17 mouse cellular contexts compared by ENCODE assay signal in genomic region chr11:118298810-118299209, GRCm38 (mm10). TPM values are rescaled to one million over a fixed set of nuclear protein-coding genes. Genes with fewer than 3 reads are reported as not detected.
A peak's percentile ranks its signal among the peaks of the same experiment; 100 is the strongest.
DNase-seq lines count a peak whose midpoint lies in the region; ATAC-seq and TF ChIP-seq lines count a peak whose summit lies in the region.
"Had no signal": no experiment of that assay in that cellular context is flagged by ENCODE, and none has a peak within 500 bp of the region (broad histone marks: within the 10 kb centered on the region; RNA-seq: fewer than 3 reads in every experiment).

No protein-coding gene starts in this region.

- H3K27ac ChIP-seq in lung, postnatal 0 days (ENCODE audit: low read length): no peak overlapping the region
- no peak overlapping the region for H3K27ac ChIP-seq in liver, embryonic 13.5 days
- H3K27ac ChIP-seq in stomach, embryonic 16.5 days (ENCODE audit: low read length): no peak overlapping the region
- no peak overlapping the region for H3K27ac ChIP-seq in kidney, embryonic 16.5 days (ENCODE audit: low read length)
- no peak overlapping the region for H3K27ac ChIP-seq in hindbrain, embryonic 16.5 days (ENCODE audit: low read depth, low read length)
- H3K27ac ChIP-seq: hindbrain, embryonic 14.5 days; layer of hippocampus, adult 2 months; left cerebral cortex, adult 2 months; limb, embryonic 13.5 days had no signal

- no peak overlapping the region for H3K9ac ChIP-seq in lung, postnatal 0 days (replicated peaks; ENCODE audit: low read depth)
- H3K9ac ChIP-seq in liver, embryonic 13.5 days: no peak overlapping the region
- no peak overlapping the region for H3K9ac ChIP-seq in stomach, embryonic 16.5 days (ENCODE audit: low read length)
- H3K9ac ChIP-seq in kidney, embryonic 16.5 days (replicated peaks; ENCODE audit: low read length): no peak overlapping the region
- no peak overlapping the region for H3K9ac ChIP-seq in hindbrain, embryonic 16.5 days (ENCODE audit: low read depth, low read length)
- H3K9ac ChIP-seq: hindbrain, embryonic 14.5 days; limb, embryonic 13.5 days had no signal

- H3K36me3 ChIP-seq in lung, postnatal 0 days (ENCODE audit: insufficient read depth, low read length): peaks cover 11% of the 10 kb centered on the region; the same call in 1 of the 2 replicates
- no peaks in the 10 kb centered on the region for H3K36me3 ChIP-seq in liver, embryonic 13.5 days
- H3K36me3 ChIP-seq in stomach, embryonic 16.5 days (ENCODE audit: control insufficient read depth, insufficient read depth, low read length): no peaks in the 10 kb centered on the region
- peaks cover 14% of the 10 kb centered on the region; the same call in 1 of the 2 replicates for H3K36me3 ChIP-seq in kidney, embryonic 16.5 days (ENCODE audit: insufficient read depth, low read length)
- peaks cover 7% of the 10 kb centered on the region for H3K36me3 ChIP-seq in hindbrain, embryonic 16.5 days (ENCODE audit: control insufficient read depth, insufficient read depth, low read length)

- no peaks in the 10 kb centered on the region for H3K4me1 ChIP-seq in lung, postnatal 0 days (ENCODE audit: insufficient read depth, low read depth, low read length)
- H3K4me1 ChIP-seq in liver, embryonic 13.5 days (replicated peaks): peaks cover 5% of the 10 kb centered on the region; the same call in 1 of the 2 replicates
- H3K4me1 ChIP-seq in stomach, embryonic 16.5 days (ENCODE audit: control insufficient read depth, insufficient read depth, low read length): no peaks in the 10 kb centered on the region
- H3K4me1 ChIP-seq in kidney, embryonic 16.5 days (ENCODE audit: insufficient read depth, low read length): no peaks in the 10 kb centered on the region
- no peaks in the 10 kb centered on the region for H3K4me1 ChIP-seq in hindbrain, embryonic 16.5 days (ENCODE audit: control insufficient read depth, insufficient read depth, low read depth, low read length)
- H3K4me1 ChIP-seq: limb, embryonic 13.5 days had no signal

- no peak overlapping the region for H3K4me2 ChIP-seq in lung, postnatal 0 days (replicated peaks; ENCODE audit: low read depth, low read length)
- no peak overlapping the region for H3K4me2 ChIP-seq in liver, embryonic 13.5 days
- H3K4me2 ChIP-seq in stomach, embryonic 16.5 days (ENCODE audit: low read depth, low read length): no peak overlapping the region
- H3K4me2 ChIP-seq in kidney, embryonic 16.5 days (replicated peaks; ENCODE audit: low read depth, low read length): no peak overlapping the region
- H3K4me2 ChIP-seq in hindbrain, embryonic 16.5 days (ENCODE audit: low read length): no peak overlapping the region
- H3K4me2 ChIP-seq: hindbrain, embryonic 14.5 days; limb, embryonic 13.5 days had no signal

- no peak for TF ChIP-seq EP300 in lung, postnatal 0 days (IDR thresholded peaks at IDR 0.05)

- peak; percentile 54 for DNase-seq in lung, postnatal 0 days (ENCODE audit: low spot score)
- DNase-seq in lung, adult 18-20 months: no peak
- DNase-seq in ZHBTc4 (ENCODE audit: low read depth, low spot score): peak; percentile 86
- DNase-seq in liver, embryonic 13.5 days: peak; percentile 34
- DNase-seq: adrenal gland, adult 8-10 months; cerebellum, adult 18-20 months; heart, postnatal 10 days; kidney, adult 2 months; thymus, postnatal 14 days had no signal

- no peaks in the 10 kb centered on the region for H3K9me3 ChIP-seq in lung, postnatal 0 days (ENCODE audit: low read length)
- no peaks in the 10 kb centered on the region for H3K9me3 ChIP-seq in liver, embryonic 13.5 days (replicated peaks)
- H3K9me3 ChIP-seq in stomach, embryonic 16.5 days (replicated peaks; ENCODE audit: control insufficient read depth, low read length): no peaks in the 10 kb centered on the region
- no peaks in the 10 kb centered on the region for H3K9me3 ChIP-seq in kidney, embryonic 16.5 days (ENCODE audit: low read length)
- H3K9me3 ChIP-seq in hindbrain, embryonic 16.5 days (ENCODE audit: control insufficient read depth, low read length): no peaks in the 10 kb centered on the region
- H3K9me3 ChIP-seq: limb, embryonic 13.5 days had no signal

- 62% methylated on average over 2 of the region's 2 CpGs for WGBS in lung, postnatal 0 days
- 56% methylated on average over 2 of the region's 2 CpGs for WGBS in liver, embryonic 13.5 days (ENCODE audit: insufficient replicate concordance)
- 74% methylated on average over 2 of the region's 2 CpGs for WGBS in stomach, embryonic 16.5 days
- WGBS in kidney, embryonic 16.5 days: 79% methylated on average over 2 of the region's 2 CpGs
- 82% methylated on average over 2 of the region's 2 CpGs for WGBS in hindbrain, embryonic 16.5 days

- no peak overlapping the region for H3K4me3 ChIP-seq in lung, postnatal 0 days (ENCODE audit: low read depth, low read length)
- H3K4me3 ChIP-seq in liver, embryonic 13.5 days (replicated peaks): no peak overlapping the region
- no peak overlapping the region for H3K4me3 ChIP-seq in stomach, embryonic 16.5 days (replicated peaks; ENCODE audit: low read length)
- no peak overlapping the region for H3K4me3 ChIP-seq in kidney, embryonic 16.5 days (ENCODE audit: low read length)
- no peak overlapping the region for H3K4me3 ChIP-seq in hindbrain, embryonic 16.5 days (ENCODE audit: low read length)
- H3K4me3 ChIP-seq: layer of hippocampus, adult 2 months; left cerebral cortex, adult 2 months; limb, embryonic 13.5 days had no signal

- peak; percentile 84 for ATAC-seq in lung, postnatal 0 days
- ATAC-seq in liver, embryonic 13.5 days (ENCODE audit: low read depth): peak; percentile 67
- 0 out of 2 replicates have a peak, but pooled peaks have one; percentile 51 for ATAC-seq in stomach, embryonic 16.5 days (ENCODE audit: insufficient read depth, low FRiP score)
- no peak for ATAC-seq in kidney, embryonic 16.5 days (ENCODE audit: low FRiP score, low TSS enrichment)
- no peak for ATAC-seq in hindbrain, embryonic 16.5 days
- ATAC-seq: forebrain, embryonic 14.5 days had no signal

- H3K27me3 ChIP-seq in lung, postnatal 0 days (replicated peaks; ENCODE audit: insufficient read depth, low read length): no peaks in the 10 kb centered on the region
- H3K27me3 ChIP-seq in liver, embryonic 13.5 days: peaks cover 4% of the 10 kb centered on the region; the same call in 1 of the 2 replicates
- no peaks in the 10 kb centered on the region for H3K27me3 ChIP-seq in stomach, embryonic 16.5 days (ENCODE audit: control insufficient read depth, insufficient read depth, low read length)
- no peaks in the 10 kb centered on the region for H3K27me3 ChIP-seq in kidney, embryonic 16.5 days (ENCODE audit: insufficient read depth, low read length)
- H3K27me3 ChIP-seq in hindbrain, embryonic 16.5 days (replicated peaks; ENCODE audit: control insufficient read depth, insufficient read depth, low read length): no peaks in the 10 kb centered on the region
- H3K27me3 ChIP-seq: limb, embryonic 13.5 days had no signal

- no peak for TF ChIP-seq CTCF in lung, postnatal 0 days (IDR thresholded peaks at IDR 0.05)

RNA-seq across cellular contexts. Expression of gene Usp36, which starts 8.8 kb away (rescaled TPM):
- polyA plus RNA-seq in lung, postnatal 0 days (2015; fragmentation: Nextera tagmentation; extraction: Ambion mirVana): 10.5 and 11.8 TPM in 2 replicates
- 6.9 and 7.9 TPM in 2 replicates for polyA plus RNA-seq in liver, embryonic 13.5 days (2015; fragmentation: Nextera tagmentation; extraction: Ambion mirVana)
- 18.0 and 18.2 TPM in 2 replicates for polyA plus RNA-seq in stomach, embryonic 16.5 days (2015; fragmentation: Nextera tagmentation; extraction: Ambion mirVana)
- 21.4 and 24.8 TPM in 2 replicates for polyA plus RNA-seq in kidney, embryonic 16.5 days (2015; fragmentation: Nextera tagmentation; extraction: Ambion mirVana)
- 15.2 and 18.9 TPM in 2 replicates for polyA plus RNA-seq in hindbrain, embryonic 16.5 days (2015; fragmentation: Nextera tagmentation; extraction: Ambion mirVana)

RNA-seq across cellular contexts. Expression of gene Cep295nl, which starts 43.5 kb away (rescaled TPM):
- 0.44 and 0.88 TPM in 2 replicates for polyA plus RNA-seq in lung, postnatal 0 days (2015; fragmentation: Nextera tagmentation; extraction: Ambion mirVana)
- not detected in 2 replicates for polyA plus RNA-seq in liver, embryonic 13.5 days (2015; fragmentation: Nextera tagmentation; extraction: Ambion mirVana)
- 0.36 and 0.55 TPM in 2 replicates for polyA plus RNA-seq in stomach, embryonic 16.5 days (2015; fragmentation: Nextera tagmentation; extraction: Ambion mirVana)
- polyA plus RNA-seq in kidney, embryonic 16.5 days (2015; fragmentation: Nextera tagmentation; extraction: Ambion mirVana): 0.37 and 0.39 TPM in 2 replicates
- polyA plus RNA-seq in hindbrain, embryonic 16.5 days (2015; fragmentation: Nextera tagmentation; extraction: Ambion mirVana): 0.15 and 0.17 TPM in 2 replicates
- polyA plus RNA-seq: hindbrain, embryonic 14.5 days had no signal

RNA-seq across cellular contexts. Expression of gene Cyth1, which starts 50.4 kb away (rescaled TPM):
- 19.4 and 19.5 TPM in 2 replicates for polyA plus RNA-seq in lung, postnatal 0 days (2015; fragmentation: Nextera tagmentation; extraction: Ambion mirVana)
- 2.3 and 3.1 TPM in 2 replicates for polyA plus RNA-seq in liver, embryonic 13.5 days (2015; fragmentation: Nextera tagmentation; extraction: Ambion mirVana)
- 10.6 and 12.2 TPM in 2 replicates for polyA plus RNA-seq in stomach, embryonic 16.5 days (2015; fragmentation: Nextera tagmentation; extraction: Ambion mirVana)
- 17.9 and 18.2 TPM in 2 replicates for polyA plus RNA-seq in kidney, embryonic 16.5 days (2015; fragmentation: Nextera tagmentation; extraction: Ambion mirVana)
- polyA plus RNA-seq in hindbrain, embryonic 16.5 days (2015; fragmentation: Nextera tagmentation; extraction: Ambion mirVana): 19.7 and 23.3 TPM in 2 replicates

RNA-seq across cellular contexts. Expression of gene Timp2, which starts 56.7 kb away (rescaled TPM):
- polyA plus RNA-seq in lung, postnatal 0 days (2015; fragmentation: Nextera tagmentation; extraction: Ambion mirVana): 105 and 107 TPM in 2 replicates
- 5.5 and 5.7 TPM in 2 replicates for polyA plus RNA-seq in liver, embryonic 13.5 days (2015; fragmentation: Nextera tagmentation; extraction: Ambion mirVana)
- polyA plus RNA-seq in stomach, embryonic 16.5 days (2015; fragmentation: Nextera tagmentation; extraction: Ambion mirVana): 66.5 and 66.7 TPM in 2 replicates
- 84.6 TPM in 2 replicates for polyA plus RNA-seq in kidney, embryonic 16.5 days (2015; fragmentation: Nextera tagmentation; extraction: Ambion mirVana)
- polyA plus RNA-seq in hindbrain, embryonic 16.5 days (2015; fragmentation: Nextera tagmentation; extraction: Ambion mirVana): 95.2 and 97.8 TPM in 2 replicates

Comparison
In these comparisons a context has a peak if more than half of its experiments do, and no peak if none do; other contexts are left out.
1. DNase-seq: peak in lung, postnatal 0 days (single experiment), ZHBTc4 (single experiment) and liver, embryonic 13.5 days (single experiment); none in lung, adult 18-20 months (0 of 2).
2. ATAC-seq: peak in lung, postnatal 0 days (single experiment), liver, embryonic 13.5 days (single experiment) and stomach, embryonic 16.5 days (single experiment); none in kidney, embryonic 16.5 days (single experiment) and hindbrain, embryonic 16.5 days (single experiment).